Mouse (Mus musculus): Measurements from ENCODE around the gene Nhej1. TPM values are rescaled to one million over a fixed set of nuclear protein-coding genes. Genes with fewer than 3 reads are reported as not detected.

Nhej1 gene
- polyA plus RNA-seq, 1 experiment from 2014 or later: 6.4 TPM

GRCm38 (mm10) chr1:75142301-75143261 is 17.6 kb upstream of the Nhej1 start, which contains the start of the genes Cnppd1 and Retreg2:
TSS of gene Cnppd1 (minus strand) at chr1:75142711.
TSS of gene Retreg2 (plus strand) at chr1:75142778.
- peak within 1 kb of the TSS; percentile 100 for H3K27ac ChIP-seq
- H3K4me1 ChIP-seq (replicated peaks): peaks cover 80% of the 10 kb centered on the region
- no peaks in the 10 kb centered on the region for H3K9me3 ChIP-seq (replicated peaks)
- DNase-seq (peak; percentile 96), ATAC-seq (ENCODE audit: low read depth) (peak; percentile 73)
- H3K4me2 ChIP-seq: peak within 1 kb of the TSS; percentile 93
- under 1% methylated on average over 91 of the region's 91 CpGs for WGBS (ENCODE audit: insufficient replicate concordance)
- H3K9ac ChIP-seq: peak within 1 kb of the TSS; percentile 99
- no peaks in the 10 kb centered on the region for H3K27me3 ChIP-seq
- H3K4me3 ChIP-seq (replicated peaks): peak within 1 kb of the TSS; percentile 95
- peaks cover 62% of the 10 kb centered on the region for H3K36me3 ChIP-seq

GRCm38 (mm10) chr1:75141486-75142190 is 16.6 kb upstream of the Nhej1 start:
- Histone ChIP-seq H3K4me1 (replicated peaks) (peaks cover 80% of the 10 kb centered on the region), H3K9me3 (replicated peaks) (no peaks in the 10 kb centered on the region), H3K27ac (peak overlapping the region; percentile 100), H3K4me2 (peak overlapping the region; percentile 93), H3K9ac (peak overlapping the region; percentile 99), H3K4me3 (replicated peaks) (peak overlapping the region; percentile 95), H3K27me3 (no peaks in the 10 kb centered on the region), H3K36me3 (peaks cover 61% of the 10 kb centered on the region)
- DNase-seq (peak; percentile 74), ATAC-seq (ENCODE audit: low read depth) (peak; percentile 59)
- WGBS (ENCODE audit: insufficient replicate concordance): under 1% methylated on average over 53 of the region's 53 CpGs

- H3K4me2 ChIP-seq: peak overlapping the region; percentile 93
- H3K9me3 ChIP-seq (replicated peaks): no peaks in the 10 kb centered on the region
- H3K4me1 ChIP-seq (replicated peaks): peaks cover 80% of the 10 kb centered on the region
- H3K27me3 ChIP-seq: no peaks in the 10 kb centered on the region
- no peak for DNase-seq
- H3K9ac ChIP-seq: peak overlapping the region; percentile 99
- ATAC-seq (ENCODE audit: low read depth): no peak
- H3K36me3 ChIP-seq: peaks cover 61% of the 10 kb centered on the region
- 36% methylated on average over 4 of the region's 4 CpGs for WGBS (ENCODE audit: insufficient replicate concordance)
- H3K27ac ChIP-seq: peak overlapping the region; percentile 100
- peak overlapping the region; percentile 95 for H3K4me3 ChIP-seq (replicated peaks)
These were observed 15.7 kb upstream of the Nhej1 start for GRCm38 (mm10) chr1:75140601-75141190.

- Histone ChIP-seq H3K36me3 (peaks cover 54% of the 10 kb centered on the region), H3K27me3 (no peaks in the 10 kb centered on the region), H3K9me3 (replicated peaks) (no peaks in the 10 kb centered on the region), H3K9ac (peak overlapping the region; percentile 99), H3K27ac (peak overlapping the region; percentile 100), H3K4me3 (replicated peaks) (peak overlapping the region; percentile 95), H3K4me2 (peak overlapping the region; percentile 93), H3K4me1 (replicated peaks) (peaks cover 77% of the 10 kb centered on the region)
- DNase-seq: no peak
- 53% methylated on average over 2 of the region's 2 CpGs for WGBS (ENCODE audit: insufficient replicate concordance)
- no peak for ATAC-seq (ENCODE audit: low read depth)
These were observed 13.4 kb upstream of the Nhej1 start for GRCm38 (mm10) chr1:75138448-75138847.

GRCm38 (mm10) chr1:75136730-75137129 is 11.7 kb upstream of the Nhej1 start:
- peak overlapping the region; percentile 93 for H3K4me2 ChIP-seq
- peak; percentile 89 for ATAC-seq (ENCODE audit: low read depth)
- H3K4me1 ChIP-seq (replicated peaks): peaks cover 84% of the 10 kb centered on the region
- no peaks in the 10 kb centered on the region for H3K9me3 ChIP-seq (replicated peaks)
- peaks cover 54% of the 10 kb centered on the region for H3K36me3 ChIP-seq
- DNase-seq: peak; percentile 72
- H3K9ac ChIP-seq: peak overlapping the region; percentile 99
- H3K27me3 ChIP-seq: no peaks in the 10 kb centered on the region
- peak overlapping the region; percentile 95 for H3K4me3 ChIP-seq (replicated peaks)
- 12% methylated on average over 3 of the region's 3 CpGs for WGBS (ENCODE audit: insufficient replicate concordance)
- H3K27ac ChIP-seq: peak overlapping the region; percentile 100

GRCm38 (mm10) chr1:75136293-75136692 is 11.3 kb upstream of the Nhej1 start:
- ATAC-seq (ENCODE audit: low read depth): peak; percentile 73

GRCm38 (mm10) chr1:75133421-75134207 is 8.6 kb upstream of the Nhej1 start, which contains the start of gene Slc23a3:
TSS of gene Slc23a3 (minus strand) at chr1:75133890.
- WGBS (ENCODE audit: insufficient replicate concordance): 54% methylated on average over 12 of the region's 12 CpGs
- H3K9ac ChIP-seq: peak within 1 kb of the TSS; percentile 14; the same call in 1 of the 2 replicates
- peak within 1 kb of the TSS; percentile 19 for H3K27ac ChIP-seq
- H3K4me1 ChIP-seq (replicated peaks): peaks cover 59% of the 10 kb centered on the region
- no peaks in the 10 kb centered on the region for H3K27me3 ChIP-seq
- H3K4me3 ChIP-seq (replicated peaks): no peak within 1 kb of the TSS
- H3K4me2 ChIP-seq: peak within 1 kb of the TSS; percentile 21
- ATAC-seq (ENCODE audit: low read depth) (no peak), DNase-seq (no peak)
- no peaks in the 10 kb centered on the region for H3K9me3 ChIP-seq (replicated peaks)
- peaks cover 39% of the 10 kb centered on the region for H3K36me3 ChIP-seq

More at GRCm38 (mm10) chr1:75136293-75136692, 11.3 kb upstream of the Nhej1 start:
- 28% methylated on average over 6 of the region's 6 CpGs for WGBS (ENCODE audit: insufficient replicate concordance)
- Histone ChIP-seq H3K36me3 (peaks cover 54% of the 10 kb centered on the region), H3K27me3 (no peaks in the 10 kb centered on the region), H3K4me1 (replicated peaks) (peaks cover 84% of the 10 kb centered on the region), H3K9me3 (replicated peaks) (no peaks in the 10 kb centered on the region), H3K27ac (peak overlapping the region; percentile 100), H3K4me2 (peak overlapping the region; percentile 93), H3K9ac (peak overlapping the region; percentile 99), H3K4me3 (replicated peaks) (peak overlapping the region; percentile 95)
- DNase-seq: no peak

- H3K9ac ChIP-seq: no peak overlapping the region
- no peak for DNase-seq
- no peak for ATAC-seq (ENCODE audit: low read depth)
- H3K27ac ChIP-seq: no peak overlapping the region
- peaks cover 33% of the 10 kb centered on the region for H3K4me1 ChIP-seq (replicated peaks)
- H3K27me3 ChIP-seq: no peaks in the 10 kb centered on the region
- H3K4me2 ChIP-seq: no peak overlapping the region
- WGBS (ENCODE audit: insufficient replicate concordance): 65% methylated on average over 3 of the region's 3 CpGs
- H3K36me3 ChIP-seq: no peaks in the 10 kb centered on the region
- H3K9me3 ChIP-seq (replicated peaks): no peaks in the 10 kb centered on the region
- H3K4me3 ChIP-seq (replicated peaks): no peak overlapping the region
These were observed 3.6 kb upstream of the Nhej1 start for GRCm38 (mm10) chr1:75128641-75129040.

- H3K27me3 ChIP-seq: no peaks in the 10 kb centered on the region
- no peak for DNase-seq
- no peak for ATAC-seq (ENCODE audit: low read depth)
- peak overlapping the region; percentile 74 for H3K4me2 ChIP-seq
- H3K9ac ChIP-seq: peak overlapping the region; percentile 75
- no peaks in the 10 kb centered on the region for H3K9me3 ChIP-seq (replicated peaks)
- peak overlapping the region; percentile 66 for H3K4me3 ChIP-seq (replicated peaks)
- 27% methylated on average over 5 of the region's 5 CpGs for WGBS (ENCODE audit: insufficient replicate concordance)
- H3K27ac ChIP-seq: peak overlapping the region; percentile 97
- H3K4me1 ChIP-seq (replicated peaks): peaks cover 23% of the 10 kb centered on the region
- no peaks in the 10 kb centered on the region for H3K36me3 ChIP-seq
These were observed 418 bp upstream of the Nhej1 start for GRCm38 (mm10) chr1:75125418-75125817.

GRCm38 (mm10) chr1:75122211-75122610 is 2.8 kb downstream of the Nhej1 start:
- DNase-seq (no peak), ATAC-seq (ENCODE audit: low read depth) (no peak)
- Histone ChIP-seq H3K4me1 (replicated peaks) (peaks cover 23% of the 10 kb centered on the region), H3K27me3 (no peaks in the 10 kb centered on the region), H3K27ac (no peak overlapping the region), H3K4me3 (replicated peaks) (no peak overlapping the region), H3K9ac (no peak overlapping the region), H3K9me3 (replicated peaks) (no peaks in the 10 kb centered on the region), H3K36me3 (no peaks in the 10 kb centered on the region), H3K4me2 (no peak overlapping the region)
- WGBS (ENCODE audit: insufficient replicate concordance): 53% methylated on average over 3 of the region's 3 CpGs

Data from liver, embryonic 13.5 days (tissue).